Mouse (Mus musculus): ENCODE results near the gene Gm45062. TPM values are rescaled to one million over a fixed set of nuclear protein-coding genes. Genes with fewer than 3 reads are reported as not detected.

Gene Gm45062
- total and polyA plus RNA-seq, 3 experiments: 2.7 to 4.1 (median 3.2) TPM

DNA sequence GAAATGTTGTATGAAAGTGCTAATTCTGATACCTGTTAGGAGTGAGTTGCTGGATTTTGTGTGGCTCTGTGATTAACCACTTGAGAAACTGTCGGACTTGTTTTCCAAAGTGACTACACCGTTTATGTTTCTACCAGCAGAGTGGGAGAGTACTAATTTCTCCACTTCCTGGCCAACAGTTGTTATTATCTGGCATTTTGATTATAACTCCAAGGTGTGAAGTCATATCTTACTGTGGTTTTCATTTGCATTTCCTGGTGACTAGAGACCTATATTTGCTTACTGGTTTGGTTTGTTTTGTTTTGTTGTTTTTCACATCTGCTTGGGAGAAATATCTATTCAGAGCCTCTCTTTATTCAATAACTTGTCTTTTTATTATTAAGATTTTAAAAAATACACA is 149.1 kb downstream of the Gm45062 start:
- no peak for DNase-seq (ENCODE audit: extremely low read depth)
- H3K36me3 ChIP-seq (replicated peaks in 1 of 2; ENCODE audit: control insufficient read depth in 1 of 2, insufficient read depth in 1 of 2, low read length in 1 of 2): no peaks in the 10 kb centered on the region
- H3K27me3 ChIP-seq (replicated peaks): no peaks in the 10 kb centered on the region
- H3K9ac ChIP-seq (ENCODE audit: insufficient read depth, low read depth): no peak overlapping the region
- H3K4me2 ChIP-seq (ENCODE audit: insufficient read depth, low read depth, poor library complexity, severe bottlenecking): no peak overlapping the region
- H3K4me1 ChIP-seq (ENCODE audit: control insufficient read depth in 1 of 2, insufficient read depth in 2 of 2): peaks cover 2 to 12% of the 10 kb centered on the region in 2 experiments; a peak in 2 of 4 replicates
- in situ Hi-C loops (cut with MboI; ENCODE audit: low pct_ligation_motif_present, low pct_unique_long_range_greater_than_20kb, low sequenced_read_pairs): no loop called here
- no peaks in the 10 kb centered on the region for H3K9me3 ChIP-seq (replicated peaks; ENCODE audit: low read length)
- 0 out of 2 replicates have a peak, but pooled peaks cover 2% of the 10 kb centered on the region for H3K79me2 ChIP-seq (replicated peaks; ENCODE audit: control insufficient read depth, extremely low read depth, insufficient read depth, poor library complexity, severe bottlenecking)
- TF ChIP-seq NELFE (IDR thresholded peaks at IDR 0.05; ENCODE audit: low read depth, low read length) (no peak), ZC3H11A (IDR thresholded peaks at IDR 0.05; ENCODE audit: low read depth, low read length) (no peak), JUND (conservative IDR thresholded peaks at IDR 0.05; ENCODE audit: low read depth, low read length) (no peak), CHD1 (IDR thresholded peaks at IDR 0.05; ENCODE audit: low read depth, low read length) (no peak), JUN (IDR thresholded peaks at IDR 0.05; ENCODE audit: insufficient read depth, low read depth, low read length) (no peak), SMC3 (IDR thresholded peaks at IDR 0.05; ENCODE audit: low read depth, low read length) (no peak), RCOR1 (conservative IDR thresholded peaks at IDR 0.05; ENCODE audit: low read depth, low read length) (no peak), BHLHE40 (IDR thresholded peaks at IDR 0.05; ENCODE audit: low read depth, low read length) (no peak), POLR2AphosphoS2 (IDR thresholded peaks at IDR 0.05; ENCODE audit: low read depth, low read length) (no peak), ETS1 (conservative IDR thresholded peaks at IDR 0.05; ENCODE audit: low read depth, low read length) (no peak), KAT2A (IDR thresholded peaks at IDR 0.05; ENCODE audit: insufficient replicate concordance, low read length) (no peak), ZNF384 (IDR thresholded peaks at IDR 0.05; ENCODE audit: low read depth, low read length) (no peak)
- H3K27ac ChIP-seq (ENCODE audit: insufficient read depth, low read depth): no peak overlapping the region
- H3K4me3 ChIP-seq (replicated peaks in 1 of 3; ENCODE audit: low read depth in 2 of 3, low read length in 2 of 3, poor library complexity in 1 of 3): no peak overlapping the region
- dilution Hi-C loops (cut with MboI; ENCODE audit: extremely low pct_ligation_motif_present, extremely low pct_unique_long_range_greater_than_20kb, low sequenced_read_pairs): no loop called here

DNA sequence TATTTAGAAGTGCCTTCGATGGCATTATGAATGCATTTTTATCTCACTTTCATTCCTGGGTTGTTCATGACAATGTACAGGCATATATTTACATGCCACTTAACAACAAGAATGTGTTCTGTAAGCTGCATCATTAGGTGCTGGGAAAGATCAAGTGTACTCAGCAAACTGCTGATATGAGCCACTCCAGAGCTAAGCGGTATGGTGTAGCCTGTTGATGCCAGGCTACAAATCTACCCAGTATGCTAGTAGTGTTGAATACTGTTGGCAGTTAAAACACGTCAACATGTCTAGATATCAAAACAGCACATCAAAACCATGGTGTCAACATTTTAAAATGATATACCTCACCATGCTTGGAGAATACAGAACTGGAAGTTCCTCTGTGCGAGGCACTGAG is 150.6 kb downstream of the Gm45062 start:
- Histone ChIP-seq H3K36me3 (replicated peaks in 1 of 2; ENCODE audit: control insufficient read depth in 1 of 2, insufficient read depth in 1 of 2, low read length in 1 of 2) (no peaks in the 10 kb centered on the region), H3K4me2 (ENCODE audit: insufficient read depth, low read depth, poor library complexity, severe bottlenecking) (no peak overlapping the region), H3K9ac (ENCODE audit: insufficient read depth, low read depth) (no peak overlapping the region), H3K27me3 (replicated peaks) (no peaks in the 10 kb centered on the region), H3K4me3 (replicated peaks in 1 of 3; ENCODE audit: low read depth in 2 of 3, low read length in 2 of 3, poor library complexity in 1 of 3) (no peak overlapping the region), H3K4me1 (ENCODE audit: control insufficient read depth in 1 of 2, insufficient read depth in 2 of 2) (peaks cover 2 to 21% of the 10 kb centered on the region in 2 experiments; a peak in 2 of 4 replicates), H3K9me3 (replicated peaks; ENCODE audit: low read length) (no peaks in the 10 kb centered on the region), H3K79me2 (replicated peaks; ENCODE audit: control insufficient read depth, extremely low read depth, insufficient read depth, poor library complexity, severe bottlenecking) (0 out of 2 replicates have a peak, but pooled peaks cover 2% of the 10 kb centered on the region), H3K27ac (ENCODE audit: insufficient read depth, low read depth) (no peak overlapping the region)
- DNase-seq (ENCODE audit: extremely low read depth): no peak
- dilution Hi-C loops (cut with MboI; ENCODE audit: extremely low pct_ligation_motif_present, extremely low pct_unique_long_range_greater_than_20kb, low sequenced_read_pairs) (no loop called here), in situ Hi-C loops (cut with MboI; ENCODE audit: low pct_ligation_motif_present, low pct_unique_long_range_greater_than_20kb, low sequenced_read_pairs) (no loop called here)
- TF ChIP-seq ZMIZ1 (IDR thresholded peaks at IDR 0.05; ENCODE audit: low read depth, low read length) (no peak), ETS1 (conservative IDR thresholded peaks at IDR 0.05; ENCODE audit: low read depth, low read length) (no peak), PAX5 (IDR thresholded peaks at IDR 0.05; ENCODE audit: low read length) (no peak), NRF1 (IDR thresholded peaks at IDR 0.05; ENCODE audit: low read depth, low read length) (no peak), E2F4 (IDR thresholded peaks at IDR 0.05; ENCODE audit: insufficient replicate concordance, low read depth, low read length) (no peak), BHLHE40 (IDR thresholded peaks at IDR 0.05; ENCODE audit: low read depth, low read length) (no peak), IRF4 (IDR thresholded peaks at IDR 0.05; ENCODE audit: low read depth, low read length) (no peak), GABPA (IDR thresholded peaks at IDR 0.05; ENCODE audit: insufficient replicate concordance, low read depth, low read length) (no peak), MYC (IDR thresholded peaks at IDR 0.05; ENCODE audit: low read depth, low read length) (no peak), UBTF (IDR thresholded peaks at IDR 0.05; ENCODE audit: low read depth, low read length) (no peak), KAT2A (IDR thresholded peaks at IDR 0.05; ENCODE audit: insufficient replicate concordance, low read length) (no peak), EP300 (IDR thresholded peaks at IDR 0.05; ENCODE audit: low read length) (no peak)
